Mouse (Mus musculus): Measurements from ENCODE around the gene Epha2. TPM values are rescaled to one million over a fixed set of nuclear protein-coding genes. Genes with fewer than 3 reads are reported as not detected.

The Epha2 gene
- polyA plus RNA-seq, 1 experiment from 2014 or later: 11.8 TPM

GRCm38 (mm10) chr4:141357811-141358210, 56.8 kb downstream of the Epha2 start:
- H3K9me3 ChIP-seq (ENCODE audit: control insufficient read depth, low read length): no peaks in the 10 kb centered on the region
- peaks cover 11% of the 10 kb centered on the region for H3K4me1 ChIP-seq (replicated peaks; ENCODE audit: control insufficient read depth, insufficient read depth, low read length)
- H3K4me3 ChIP-seq (ENCODE audit: low read length): no peak overlapping the region
- H3K4me2 ChIP-seq (ENCODE audit: low read depth, low read length): no peak overlapping the region
- H3K9ac ChIP-seq (ENCODE audit: low read length): no peak overlapping the region
- ATAC-seq (ENCODE audit: low read depth): no peak
- no peak overlapping the region for H3K27ac ChIP-seq (ENCODE audit: low read length)
- no peaks in the 10 kb centered on the region for H3K27me3 ChIP-seq (ENCODE audit: control insufficient read depth, insufficient read depth, low read depth, low read length)
- H3K36me3 ChIP-seq (ENCODE audit: control insufficient read depth, insufficient read depth, low read length): no peaks in the 10 kb centered on the region

GRCm38 (mm10) chr4:141359222-141359621, 58.2 kb downstream of the Epha2 start:
- peaks cover 1% of the 10 kb centered on the region for H3K27me3 ChIP-seq (ENCODE audit: control insufficient read depth, insufficient read depth, low read depth, low read length)
- H3K27ac ChIP-seq (ENCODE audit: low read length): no peak overlapping the region
- no peaks in the 10 kb centered on the region for H3K36me3 ChIP-seq (ENCODE audit: control insufficient read depth, insufficient read depth, low read length)
- H3K9ac ChIP-seq (ENCODE audit: low read length): no peak overlapping the region
- H3K4me2 ChIP-seq (ENCODE audit: low read depth, low read length): no peak overlapping the region
- 79% methylated on average over 6 of the region's 6 CpGs for WGBS
- H3K4me1 ChIP-seq (replicated peaks; ENCODE audit: control insufficient read depth, insufficient read depth, low read length): peaks cover 6% of the 10 kb centered on the region; the same call in 1 of the 2 replicates
- no peaks in the 10 kb centered on the region for H3K9me3 ChIP-seq (ENCODE audit: control insufficient read depth, low read length)
- ATAC-seq (ENCODE audit: low read depth): no peak
- no peak overlapping the region for H3K4me3 ChIP-seq (ENCODE audit: low read length)

- H3K9me3 ChIP-seq (ENCODE audit: control insufficient read depth, low read length): no peaks in the 10 kb centered on the region
- H3K4me1 ChIP-seq (replicated peaks; ENCODE audit: control insufficient read depth, insufficient read depth, low read length): peaks cover 6% of the 10 kb centered on the region; the same call in 1 of the 2 replicates
- no peaks in the 10 kb centered on the region for H3K36me3 ChIP-seq (ENCODE audit: control insufficient read depth, insufficient read depth, low read length)
- ATAC-seq (ENCODE audit: low read depth): no peak
- H3K4me3 ChIP-seq (ENCODE audit: low read length): no peak overlapping the region
- no peak overlapping the region for H3K9ac ChIP-seq (ENCODE audit: low read length)
- 35% methylated on average over 7 of the region's 7 CpGs for WGBS
- no peak overlapping the region for H3K4me2 ChIP-seq (ENCODE audit: low read depth, low read length)
- peaks cover 4% of the 10 kb centered on the region for H3K27me3 ChIP-seq (ENCODE audit: control insufficient read depth, insufficient read depth, low read depth, low read length)
- H3K27ac ChIP-seq (ENCODE audit: low read length): no peak overlapping the region
Observed at GRCm38 (mm10) chr4:141360846-141361245, 59.8 kb downstream of the Epha2 start.

- H3K4me1 ChIP-seq (replicated peaks; ENCODE audit: control insufficient read depth, insufficient read depth, low read length): peaks cover 6% of the 10 kb centered on the region; the same call in 1 of the 2 replicates
- peaks cover 15% of the 10 kb centered on the region for H3K27me3 ChIP-seq (ENCODE audit: control insufficient read depth, insufficient read depth, low read depth, low read length)
- WGBS: 22% methylated on average over 11 of the region's 11 CpGs
- ATAC-seq (ENCODE audit: low read depth): peak; percentile 15; the same call in 1 of the 2 replicates
- no peaks in the 10 kb centered on the region for H3K9me3 ChIP-seq (ENCODE audit: control insufficient read depth, low read length)
- no peak overlapping the region for H3K9ac ChIP-seq (ENCODE audit: low read length)
- no peak overlapping the region for H3K4me2 ChIP-seq (ENCODE audit: low read depth, low read length)
- H3K4me3 ChIP-seq (ENCODE audit: low read length): no peak overlapping the region
- H3K36me3 ChIP-seq (ENCODE audit: control insufficient read depth, insufficient read depth, low read length): no peaks in the 10 kb centered on the region
- no peak overlapping the region for H3K27ac ChIP-seq (ENCODE audit: low read length)
Observed at GRCm38 (mm10) chr4:141362937-141363548, 62.0 kb downstream of the Epha2 start.

- peaks cover 24% of the 10 kb centered on the region for H3K27me3 ChIP-seq (ENCODE audit: control insufficient read depth, insufficient read depth, low read depth, low read length)
- no peak overlapping the region for H3K4me2 ChIP-seq (ENCODE audit: low read depth, low read length)
- ATAC-seq (ENCODE audit: low read depth): no peak
- H3K4me1 ChIP-seq (replicated peaks; ENCODE audit: control insufficient read depth, insufficient read depth, low read length): peaks cover under 1% of the 10 kb centered on the region; the same call in 1 of the 2 replicates
- WGBS: 54% methylated on average over 8 of the region's 8 CpGs
- no peak overlapping the region for H3K4me3 ChIP-seq (ENCODE audit: low read length)
- no peak overlapping the region for H3K27ac ChIP-seq (ENCODE audit: low read length)
- H3K9me3 ChIP-seq (ENCODE audit: control insufficient read depth, low read length): no peaks in the 10 kb centered on the region
- H3K36me3 ChIP-seq (ENCODE audit: control insufficient read depth, insufficient read depth, low read length): no peaks in the 10 kb centered on the region
- no peak overlapping the region for H3K9ac ChIP-seq (ENCODE audit: low read length)
Observed at GRCm38 (mm10) chr4:141365126-141365525, 64.1 kb downstream of the Epha2 start.

- Histone ChIP-seq H3K4me2 (ENCODE audit: low read depth, low read length) (no peak overlapping the region), H3K4me3 (ENCODE audit: low read length) (no peak overlapping the region), H3K9ac (ENCODE audit: low read length) (no peak overlapping the region), H3K27ac (ENCODE audit: low read length) (no peak overlapping the region), H3K9me3 (ENCODE audit: control insufficient read depth, low read length) (no peaks in the 10 kb centered on the region), H3K4me1 (replicated peaks; ENCODE audit: control insufficient read depth, insufficient read depth, low read length) (no peaks in the 10 kb centered on the region; the same call in 1 of the 2 replicates), H3K27me3 (ENCODE audit: control insufficient read depth, insufficient read depth, low read depth, low read length) (peaks cover 24% of the 10 kb centered on the region), H3K36me3 (ENCODE audit: control insufficient read depth, insufficient read depth, low read length) (no peaks in the 10 kb centered on the region)
- no peak for ATAC-seq (ENCODE audit: low read depth)
- 42% methylated on average over 7 of the region's 7 CpGs for WGBS
Observed at GRCm38 (mm10) chr4:141365876-141366275, 64.8 kb downstream of the Epha2 start.

- peak within 1 kb of the TSS; percentile 71 for H3K9ac ChIP-seq (ENCODE audit: low read length)
- no peaks in the 10 kb centered on the region for H3K36me3 ChIP-seq (ENCODE audit: control insufficient read depth, insufficient read depth, low read length)
- peaks cover 24% of the 10 kb centered on the region for H3K27me3 ChIP-seq (ENCODE audit: control insufficient read depth, insufficient read depth, low read depth, low read length)
- peak within 1 kb of the TSS; percentile 60 for H3K4me3 ChIP-seq (ENCODE audit: low read length)
- peak within 1 kb of the TSS; percentile 98 for H3K4me2 ChIP-seq (ENCODE audit: low read depth, low read length)
- no peaks in the 10 kb centered on the region; the same call in 1 of the 2 replicates for H3K4me1 ChIP-seq (replicated peaks; ENCODE audit: control insufficient read depth, insufficient read depth, low read length)
- 1% methylated on average over 57 of the region's 71 CpGs for WGBS
- H3K27ac ChIP-seq (ENCODE audit: low read length): no peak within 1 kb of the TSS
- ATAC-seq (ENCODE audit: low read depth): peak; percentile 64
- H3K9me3 ChIP-seq (ENCODE audit: control insufficient read depth, low read length): no peaks in the 10 kb centered on the region
Observed at GRCm38 (mm10) chr4:141367997-141368791, 67.2 kb downstream of the Epha2 start, which contains the start of gene Fam131c. Gene Fam131c (plus strand): TSS chr4:141368220.

- Histone ChIP-seq H3K4me2 (ENCODE audit: low read depth, low read length) (no peak overlapping the region), H3K9me3 (ENCODE audit: control insufficient read depth, low read length) (no peaks in the 10 kb centered on the region), H3K27me3 (ENCODE audit: control insufficient read depth, insufficient read depth, low read depth, low read length) (peaks cover 14% of the 10 kb centered on the region), H3K36me3 (ENCODE audit: control insufficient read depth, insufficient read depth, low read length) (no peaks in the 10 kb centered on the region), H3K27ac (ENCODE audit: low read length) (no peak overlapping the region), H3K9ac (ENCODE audit: low read length) (no peak overlapping the region), H3K4me1 (replicated peaks; ENCODE audit: control insufficient read depth, insufficient read depth, low read length) (no peaks in the 10 kb centered on the region; the same call in 1 of the 2 replicates), H3K4me3 (ENCODE audit: low read length) (no peak overlapping the region)
- WGBS: 85% methylated on average over 5 of the region's 5 CpGs
- ATAC-seq (ENCODE audit: low read depth): no peak
Observed at GRCm38 (mm10) chr4:141372426-141372825, 71.4 kb downstream of the Epha2 start.
